Mouse (Mus musculus): ENCODE measurements around the gene Supt3. TPM values are rescaled to one million over a fixed set of nuclear protein-coding genes. Genes with fewer than 3 reads are reported as not detected.

Gene Supt3
- polyA plus RNA-seq, 1 experiment from 2014 or later, result 20.0 TPM

DNA sequence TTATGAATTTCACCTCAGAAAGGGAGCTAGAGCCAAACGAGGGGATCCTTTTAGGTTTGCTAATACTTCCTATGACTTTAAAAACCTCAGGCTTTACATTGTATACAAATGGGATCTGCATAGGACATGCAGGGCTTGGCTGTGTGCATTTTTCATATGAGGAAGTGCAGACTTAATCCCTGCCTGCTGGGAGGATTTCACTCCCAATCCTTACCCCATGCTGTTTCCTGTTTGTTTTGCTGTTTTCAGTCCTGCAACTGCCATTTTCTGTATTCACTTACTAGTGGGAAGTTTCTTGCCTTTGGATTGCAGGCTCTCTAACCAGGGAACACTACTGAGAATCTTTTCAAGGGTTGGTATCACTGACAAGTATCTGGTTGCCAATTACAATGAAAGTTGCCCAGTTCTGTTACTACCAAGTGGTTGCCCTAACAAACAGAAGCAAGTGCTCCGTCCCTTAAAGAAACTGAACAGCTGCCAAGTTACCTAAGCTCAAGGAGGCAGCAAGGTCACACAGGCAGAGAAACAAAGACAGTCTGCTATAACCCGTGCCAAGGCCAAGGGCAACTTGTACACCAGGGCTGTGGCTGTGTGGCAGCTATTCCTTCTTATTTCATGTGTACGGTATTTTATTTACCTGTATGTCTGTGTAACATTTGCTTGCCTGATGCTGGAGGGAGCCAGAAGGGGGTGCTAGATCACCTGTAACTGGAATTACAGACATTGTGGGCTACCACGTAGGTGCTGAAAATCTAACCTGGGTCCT, 12.2 kb downstream of the Supt3 start:
- Histone ChIP-seq H3K27me3 (no peaks in the 10 kb centered on the region), H3K4me1 (no peaks in the 10 kb centered on the region), H3K9ac (no peak overlapping the region), H3K36me3 (ENCODE audit: poor library complexity, severe bottlenecking) (no peaks in the 10 kb centered on the region), H3K4me3 (no peak overlapping the region), H3K27ac (no peak overlapping the region), H3K9me3 (replicated peaks) (no peaks in the 10 kb centered on the region), H3K4me2 (no peak overlapping the region)
- no peak for ATAC-seq
- WGBS, result 49% methylated on average over 5 of the region's 5 CpGs

- Histone ChIP-seq H3K36me3 (ENCODE audit: poor library complexity, severe bottlenecking) (no peaks in the 10 kb centered on the region), H3K9me3 (replicated peaks) (no peaks in the 10 kb centered on the region), H3K4me2 (no peak overlapping the region), H3K27me3 (no peaks in the 10 kb centered on the region), H3K9ac (no peak overlapping the region), H3K4me3 (no peak overlapping the region), H3K27ac (no peak overlapping the region), H3K4me1 (no peaks in the 10 kb centered on the region)
- WGBS, result 91% methylated on average over 12 of the region's 12 CpGs
- ATAC-seq, result no peak
Measured at GRCm38 (mm10) chr17:44792218-44792917, 15.4 kb downstream of the Supt3 start.

GRCm38 (mm10) chr17:44797331-44797730, 20.4 kb downstream of the Supt3 start:
- WGBS, result 53% methylated on average over 3 of the region's 3 CpGs
- Histone ChIP-seq H3K27me3 (no peaks in the 10 kb centered on the region), H3K9me3 (replicated peaks) (no peaks in the 10 kb centered on the region), H3K4me1 (no peaks in the 10 kb centered on the region), H3K4me2 (no peak overlapping the region), H3K4me3 (no peak overlapping the region), H3K27ac (no peak overlapping the region), H3K9ac (no peak overlapping the region), H3K36me3 (ENCODE audit: poor library complexity, severe bottlenecking) (no peaks in the 10 kb centered on the region)
- no peak for ATAC-seq

- Histone ChIP-seq H3K9me3 (replicated peaks) (no peaks in the 10 kb centered on the region), H3K4me2 (no peak overlapping the region), H3K36me3 (ENCODE audit: poor library complexity, severe bottlenecking) (no peaks in the 10 kb centered on the region), H3K4me3 (no peak overlapping the region), H3K4me1 (no peaks in the 10 kb centered on the region), H3K9ac (no peak overlapping the region), H3K27ac (no peak overlapping the region), H3K27me3 (no peaks in the 10 kb centered on the region)
- 98% methylated on average over 1 of the region's 1 CpGs for WGBS
- ATAC-seq, result no peak
Measured at GRCm38 (mm10) chr17:44807031-44807430, 30.1 kb downstream of the Supt3 start.

GRCm38 (mm10) chr17:44814508-44815175, 37.7 kb downstream of the Supt3 start, which contains the start of gene Runx2:
TSS of gene Runx2 (minus strand) at chr17:44814797.
- H3K9me3 ChIP-seq (replicated peaks), result no peaks in the 10 kb centered on the region
- no peak for ATAC-seq
- WGBS, result 30% methylated on average over 3 of the region's 3 CpGs
- no peak within 1 kb of the TSS for H3K4me3 ChIP-seq
- no peak within 1 kb of the TSS for H3K9ac ChIP-seq
- no peaks in the 10 kb centered on the region; the same call in 1 of the 2 replicates for H3K4me1 ChIP-seq
- no peak within 1 kb of the TSS for H3K27ac ChIP-seq
- H3K36me3 ChIP-seq (ENCODE audit: poor library complexity, severe bottlenecking), result no peaks in the 10 kb centered on the region
- H3K27me3 ChIP-seq, result no peaks in the 10 kb centered on the region
- H3K4me2 ChIP-seq, result no peak within 1 kb of the TSS

GRCm38 (mm10) chr17:44818825-44819224, 41.9 kb downstream of the Supt3 start:
- 79% methylated on average over 2 of the region's 2 CpGs for WGBS
- Histone ChIP-seq H3K27me3 (no peaks in the 10 kb centered on the region), H3K9me3 (replicated peaks) (no peaks in the 10 kb centered on the region), H3K9ac (no peak overlapping the region), H3K4me3 (no peak overlapping the region), H3K36me3 (ENCODE audit: poor library complexity, severe bottlenecking) (no peaks in the 10 kb centered on the region), H3K4me2 (no peak overlapping the region), H3K4me1 (no peaks in the 10 kb centered on the region; the same call in 1 of the 2 replicates), H3K27ac (no peak overlapping the region)
- ATAC-seq, result no peak

GRCm38 (mm10) chr17:44819816-44820215, 42.9 kb downstream of the Supt3 start:
- 74% methylated on average over 4 of the region's 4 CpGs for WGBS
- Histone ChIP-seq H3K9ac (no peak overlapping the region), H3K4me3 (no peak overlapping the region), H3K9me3 (replicated peaks) (no peaks in the 10 kb centered on the region), H3K27me3 (no peaks in the 10 kb centered on the region), H3K27ac (no peak overlapping the region), H3K36me3 (ENCODE audit: poor library complexity, severe bottlenecking) (no peaks in the 10 kb centered on the region), H3K4me1 (no peaks in the 10 kb centered on the region; the same call in 1 of the 2 replicates), H3K4me2 (no peak overlapping the region)
- no peak for ATAC-seq

DNA sequence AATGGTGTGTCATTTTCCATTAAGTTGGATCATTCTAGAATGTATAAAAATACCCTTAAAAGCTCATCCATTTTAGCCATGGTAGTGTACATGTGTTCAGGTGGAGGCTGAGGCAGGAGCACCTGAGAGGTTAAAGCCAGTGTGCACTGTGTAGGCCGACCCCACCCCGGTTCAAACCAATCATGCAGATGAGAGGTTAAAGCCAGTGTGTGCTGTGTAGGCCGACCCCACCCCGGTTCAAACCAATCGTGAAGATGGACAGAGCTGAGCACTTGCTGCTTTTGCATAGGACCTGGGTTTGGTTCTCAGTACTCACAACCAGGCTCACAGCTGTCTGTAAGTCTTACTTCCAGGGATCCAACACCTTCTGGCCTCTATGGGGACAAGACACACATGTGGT, 45.0 kb downstream of the Supt3 start:
- WGBS, result 82% methylated on average over 5 of the region's 5 CpGs
- H3K36me3 ChIP-seq (ENCODE audit: poor library complexity, severe bottlenecking), result no peaks in the 10 kb centered on the region
- no peak for ATAC-seq
- no peak overlapping the region for H3K4me3 ChIP-seq
- H3K9me3 ChIP-seq (replicated peaks), result no peaks in the 10 kb centered on the region
- no peaks in the 10 kb centered on the region for H3K4me1 ChIP-seq
- no peak overlapping the region for H3K27ac ChIP-seq
- H3K9ac ChIP-seq, result no peak overlapping the region
- no peaks in the 10 kb centered on the region for H3K27me3 ChIP-seq
- H3K4me2 ChIP-seq, result no peak overlapping the region

DNA sequence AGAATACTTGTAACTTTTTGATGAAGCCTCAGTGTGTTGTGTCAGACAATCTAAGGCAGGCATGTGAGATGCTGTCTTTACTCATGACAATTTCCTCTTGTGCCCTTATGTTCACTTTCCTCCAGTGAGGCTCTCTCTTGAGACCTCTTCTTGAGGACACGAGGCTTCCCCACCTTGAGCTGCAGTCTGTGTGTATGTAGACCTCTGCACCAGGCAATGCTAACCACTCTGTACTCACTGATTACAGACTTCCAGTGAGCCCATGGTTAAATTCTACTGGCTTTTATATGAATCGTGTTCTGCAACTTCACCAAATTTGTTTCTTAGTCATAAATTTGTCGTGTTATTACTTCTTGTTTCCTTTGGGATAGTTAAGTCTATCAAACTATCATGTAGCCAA, 50.2 kb downstream of the Supt3 start:
- no peaks in the 10 kb centered on the region for H3K4me1 ChIP-seq
- no peak for ATAC-seq
- WGBS, result 88% methylated on average over 3 of the region's 3 CpGs

GRCm38 (mm10) chr17:44827964-44828363, 51.0 kb downstream of the Supt3 start:
- no peak overlapping the region for H3K9ac ChIP-seq
- H3K4me2 ChIP-seq, result no peak overlapping the region
- H3K4me3 ChIP-seq, result no peak overlapping the region
- no peaks in the 10 kb centered on the region for H3K9me3 ChIP-seq (replicated peaks)
- WGBS, result 85% methylated on average over 4 of the region's 4 CpGs
- ATAC-seq, result no peak
- H3K4me1 ChIP-seq, result no peaks in the 10 kb centered on the region
- H3K27ac ChIP-seq, result no peak overlapping the region
- no peaks in the 10 kb centered on the region for H3K27me3 ChIP-seq
- no peaks in the 10 kb centered on the region for H3K36me3 ChIP-seq (ENCODE audit: poor library complexity, severe bottlenecking)

More for the DNA sequence above, 50.2 kb downstream of the Supt3 start:
- no peaks in the 10 kb centered on the region for H3K36me3 ChIP-seq (ENCODE audit: poor library complexity, severe bottlenecking)
- no peak overlapping the region for H3K4me3 ChIP-seq
- H3K27ac ChIP-seq, result no peak overlapping the region
- no peaks in the 10 kb centered on the region for H3K9me3 ChIP-seq (replicated peaks)
- H3K9ac ChIP-seq, result no peak overlapping the region
- H3K4me2 ChIP-seq, result no peak overlapping the region
- H3K27me3 ChIP-seq, result no peaks in the 10 kb centered on the region

DNA sequence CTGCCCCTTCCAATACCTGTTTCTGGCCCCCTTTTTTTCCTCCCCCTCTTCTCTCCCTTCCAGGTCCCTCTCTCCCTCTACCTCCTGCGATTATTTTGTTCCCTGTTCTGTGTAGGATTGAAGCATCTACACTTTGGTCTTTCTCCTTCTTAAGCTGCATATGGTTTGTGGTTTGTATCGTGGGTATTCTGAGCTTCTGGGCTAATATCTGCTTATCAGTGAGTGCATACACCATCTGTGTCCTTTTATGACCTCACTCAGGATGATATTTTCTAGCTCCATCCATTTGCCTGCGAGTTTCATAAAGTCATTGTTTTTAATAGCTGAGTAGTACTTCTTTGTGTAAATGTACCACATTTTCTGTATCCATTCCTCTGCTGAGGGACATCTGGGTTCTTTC, 52.6 kb downstream of the Supt3 start:
- H3K27ac ChIP-seq, result no peak overlapping the region
- H3K9me3 ChIP-seq (replicated peaks), result no peaks in the 10 kb centered on the region
- H3K4me1 ChIP-seq, result no peaks in the 10 kb centered on the region
- ATAC-seq, result no peak
- H3K36me3 ChIP-seq (ENCODE audit: poor library complexity, severe bottlenecking), result no peaks in the 10 kb centered on the region
- H3K4me3 ChIP-seq, result no peak overlapping the region
- H3K27me3 ChIP-seq, result no peaks in the 10 kb centered on the region
- H3K9ac ChIP-seq, result no peak overlapping the region
- WGBS, result 90% methylated on average over 3 of the region's 3 CpGs
- H3K4me2 ChIP-seq, result no peak overlapping the region

DNA sequence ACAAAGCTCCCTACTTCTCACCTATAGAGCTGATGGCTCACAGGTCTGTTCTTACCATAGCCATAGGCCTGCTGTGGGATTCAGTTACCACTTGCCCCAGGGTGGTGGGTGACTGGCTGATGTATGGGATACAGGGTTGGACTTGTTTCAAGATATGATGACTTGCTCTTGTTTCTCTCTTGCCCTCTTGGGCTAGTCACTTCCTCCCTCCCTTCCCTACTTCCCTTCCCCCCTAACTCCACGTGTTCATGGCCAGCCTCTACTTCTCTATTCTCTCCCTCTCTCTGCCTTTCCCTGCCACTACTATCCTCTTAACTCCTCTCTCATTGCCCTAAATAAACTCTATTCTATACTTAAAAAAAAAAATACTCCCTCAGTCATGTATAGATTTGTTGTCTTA, 54.2 kb downstream of the Supt3 start:
- H3K27me3 ChIP-seq, result no peaks in the 10 kb centered on the region
- 84% methylated on average over 1 of the region's 1 CpGs for WGBS
- H3K9ac ChIP-seq, result no peak overlapping the region
- no peak overlapping the region for H3K27ac ChIP-seq
- no peak overlapping the region for H3K4me2 ChIP-seq
- no peak for ATAC-seq
- no peaks in the 10 kb centered on the region for H3K9me3 ChIP-seq (replicated peaks)
- no peaks in the 10 kb centered on the region for H3K36me3 ChIP-seq (ENCODE audit: poor library complexity, severe bottlenecking)
- H3K4me1 ChIP-seq, result no peaks in the 10 kb centered on the region
- no peak overlapping the region for H3K4me3 ChIP-seq

Measured in forebrain, embryonic 13.5 days (tissue).